Mouse (Mus musculus) thymus, adult 2 months (tissue): ENCODE measurements around the gene Sox11.

Source experiments
- CTCF ChIP-seq: fragments of 200-500 bp; IDR thresholded peaks from 2 replicates; pipeline ENCODE4 v1.5.1; 2012; ENCODE audit warnings: mild to moderate bottlenecking, control low read depth, low read length, moderate library complexity, borderline replicate concordance; ENCODE audit not compliant: control insufficient read depth, poor library complexity, insufficient read depth; ENCODE audit errors: extremely low read depth
- POLR2A ChIP-seq: fragments of 200-500 bp; IDR thresholded peaks from 2 replicates; pipeline ENCODE4 v1.6.1; 2012; ENCODE audit warnings: mild to moderate bottlenecking, low read length, control low read depth, moderate library complexity; ENCODE audit not compliant: control insufficient read depth, poor library complexity, insufficient read depth; ENCODE audit errors: extremely low read depth

DNA sequence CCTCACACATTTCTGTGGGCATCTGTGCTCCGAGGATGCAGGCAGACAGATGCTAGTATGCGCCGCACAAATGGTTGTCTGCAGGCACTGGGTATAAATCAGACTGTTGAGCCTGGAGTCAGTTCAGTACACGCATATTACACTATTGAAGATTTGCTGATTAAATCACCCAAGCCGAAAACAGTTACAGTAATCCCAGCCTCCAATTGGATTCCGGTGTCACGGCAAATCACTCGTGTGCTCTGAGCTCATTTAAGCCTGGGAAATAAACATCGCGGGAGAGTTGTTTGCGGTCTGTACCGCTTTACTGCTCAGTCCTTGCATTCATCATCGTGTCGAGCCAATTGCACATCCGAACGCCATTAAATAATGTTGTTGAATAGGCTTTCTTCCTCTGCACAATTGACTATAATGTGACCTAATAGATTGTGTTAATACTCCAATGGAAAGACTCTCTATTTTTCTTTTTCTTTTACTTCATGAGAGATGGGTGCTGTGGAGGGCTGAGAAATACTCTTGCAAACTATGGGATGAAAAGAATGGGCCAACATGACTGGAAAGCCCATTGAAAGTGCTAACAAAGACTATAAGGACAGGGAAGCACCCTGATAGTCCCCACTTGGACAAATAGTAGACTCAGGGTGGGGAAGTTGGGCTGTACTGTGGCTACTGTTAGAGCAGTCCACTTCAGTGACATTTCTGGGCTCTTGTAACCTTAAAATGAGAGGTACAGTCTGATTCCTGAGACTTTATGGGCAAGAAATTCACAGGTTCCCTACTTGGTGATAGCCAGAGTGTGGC, 21.7 kb upstream of the Sox11 start:
- TF ChIP-seq CTCF (no peak), POLR2A (no peak)
